Comparison of ENCODE assay signal across 27 mouse cellular contexts in the genomic region with DNA sequence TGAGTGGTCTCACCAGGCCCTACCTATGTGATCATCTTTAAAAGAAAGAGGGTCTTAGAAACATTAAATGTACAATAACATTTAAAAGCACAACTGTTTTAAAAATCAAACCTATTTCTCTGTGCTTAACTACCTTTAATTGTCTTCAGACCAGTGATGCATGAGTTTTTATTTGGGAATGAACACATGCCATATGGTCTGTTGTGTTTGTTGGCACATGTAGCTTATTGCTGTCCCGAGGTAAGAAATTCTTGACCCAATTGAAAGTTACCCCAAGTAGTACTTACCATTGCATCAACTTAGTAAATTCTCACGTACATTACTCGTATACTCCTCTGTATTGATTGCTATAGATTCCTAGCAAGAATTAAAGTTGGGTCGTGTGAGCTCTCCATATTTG.
"Had no signal": no experiment of that assay in that cellular context is flagged by ENCODE, and none has a peak within 500 bp of the region (broad histone marks: within the 10 kb centered on the region; RNA-seq: fewer than 3 reads in every experiment).

No protein-coding gene starts in this region.

- H3K27me3 ChIP-seq: heart, embryonic 13.5 days; heart, embryonic 15.5 days; hindbrain, embryonic 13.5 days; hindbrain, embryonic 15.5 days; kidney, embryonic 15.5 days; limb, embryonic 13.5 days; limb, embryonic 15.5 days; liver, embryonic 12.5 days had no signal

- H3K4me3 ChIP-seq: heart, adult 2 months; heart, embryonic 13.5 days; heart, embryonic 15.5 days; hindbrain, embryonic 13.5 days; hindbrain, embryonic 15.5 days; kidney, embryonic 15.5 days; limb, embryonic 13.5 days; limb, embryonic 15.5 days; liver, embryonic 12.5 days had no signal

- ATAC-seq: hindbrain, postnatal 0 days; intestine, embryonic 16.5 days; liver, embryonic 12.5 days had no signal

- H3K9ac ChIP-seq: heart, embryonic 13.5 days; heart, embryonic 15.5 days; hindbrain, embryonic 13.5 days; hindbrain, embryonic 15.5 days; kidney, embryonic 15.5 days; limb, embryonic 13.5 days; limb, embryonic 15.5 days; liver, embryonic 12.5 days; liver, embryonic 14.5 days had no signal

- H3K9me3 ChIP-seq: heart, embryonic 15.5 days had no signal

- H3K27ac ChIP-seq: heart, adult 2 months; heart, embryonic 13.5 days; heart, embryonic 15.5 days; hindbrain, embryonic 13.5 days; hindbrain, embryonic 15.5 days; hindbrain, postnatal 0 days; kidney, embryonic 15.5 days; kidney, postnatal 0 days; limb, embryonic 13.5 days; limb, embryonic 15.5 days; liver, embryonic 12.5 days; liver, embryonic 14.5 days had no signal

- H3K36me3 ChIP-seq: heart, embryonic 13.5 days; heart, embryonic 15.5 days; hindbrain, embryonic 13.5 days; hindbrain, embryonic 15.5 days; kidney, embryonic 15.5 days; limb, embryonic 15.5 days; liver, embryonic 12.5 days had no signal

- H3K4me1 ChIP-seq: heart, embryonic 13.5 days; heart, embryonic 15.5 days; hindbrain, embryonic 13.5 days; hindbrain, embryonic 15.5 days; kidney, embryonic 15.5 days; limb, embryonic 13.5 days; limb, embryonic 15.5 days; liver, embryonic 12.5 days had no signal

- DNase-seq: gastrocnemius, postnatal 14 days; gastrocnemius, postnatal 36 days; heart, adult 11 months; heart, adult 2 months; heart, postnatal 14 days; heart, postnatal 36 days; kidney, adult 11 months; kidney, adult 2 months; kidney, adult 9 months; kidney, postnatal 14 days; kidney, postnatal 36 days; layer of hippocampus, adult 9-11 months; layer of hippocampus, postnatal 36 days; left cerebral cortex, postnatal 4 days had no signal

- H3K4me2 ChIP-seq: heart, embryonic 11.5 days; heart, embryonic 13.5 days; heart, embryonic 15.5 days; hindbrain, embryonic 13.5 days; hindbrain, embryonic 15.5 days; kidney, embryonic 15.5 days; limb, embryonic 13.5 days; limb, embryonic 15.5 days; liver, embryonic 12.5 days had no signal
